Mouse (Mus musculus) lung, embryonic 14.5 days (tissue): Measurements from ENCODE around the gene Elmod3. TPM values are rescaled to one million over a fixed set of nuclear protein-coding genes. Genes with fewer than 3 reads are reported as not detected.
A peak's percentile ranks its signal among the peaks of the same experiment; 100 is the strongest.

Source experiments
- ATAC-seq: fragments of 200-750 bp; cut with Nextera tagmentation; 2 replicates; pipeline ENCODE4 v1.8.0; 2017; ENCODE audit warnings: mild to moderate bottlenecking, moderate TSS enrichment, moderate library complexity; ENCODE audit not compliant: insufficient read depth
- DNase-seq: peaks from one replicate; pipeline ENCODE4 v3.0.0-alpha.2; 2015
- H3K27ac ChIP-seq: fragments of 300-500 bp; sonication (generic); 2 replicates; pipeline ENCODE4 v1.5.1; 2014; ENCODE audit warnings: low read depth, mild to moderate bottlenecking, moderate library complexity
- H3K27me3 ChIP-seq: fragments of 300-500 bp; sonication (generic); 2 replicates; pipeline ENCODE4 v1.6.1; 2014; ENCODE audit warnings: low read length, control low read depth; ENCODE audit not compliant: insufficient read depth
- H3K36me3 ChIP-seq: fragments of 300-500 bp; sonication (generic); 2 replicates; pipeline ENCODE4 v1.6.1; 2014; ENCODE audit warnings: control low read depth; ENCODE audit not compliant: insufficient read depth
- H3K4me1 ChIP-seq: fragments of 300-500 bp; sonication (generic); 2 replicates; pipeline ENCODE4 v1.6.1; 2014; ENCODE audit warnings: antibody characterized with exemption, control low read depth; ENCODE audit not compliant: insufficient read depth
- H3K4me2 ChIP-seq: fragments of 300-500 bp; sonication (generic); 2 replicates; pipeline ENCODE4 v1.6.1; 2014; ENCODE audit warnings: mild to moderate bottlenecking
- H3K4me3 ChIP-seq: fragments of 300-500 bp; sonication (generic); 2 replicates; pipeline ENCODE4 v1.5.1; 2014; ENCODE audit warnings: low read depth, low read length
- H3K9ac ChIP-seq: fragments of 300-500 bp; sonication (generic); 2 replicates; pipeline ENCODE4 v1.6.1; 2014
- H3K9me3 ChIP-seq: fragments of 300-500 bp; sonication (generic); 2 replicates; pipeline ENCODE4 v1.6.1; 2016; ENCODE audit warnings: low read depth, low read length, control low read depth
- CTCF ChIP-seq: IDR thresholded peaks from 2 replicates; pipeline ENCODE4 v1.5.1; 2016; ENCODE audit warnings: antibody characterized with exemption, low read depth
- WGBS: fragments of 180-500 bp; shearing (Covaris S2); extraction: QIAGEN DNeasy Blood & Tissue Kit; methylation state at CpG from one replicate; pipeline ENCODE4 v1.1.7; 2014; 5-methylcytosine and 5-hydroxymethylcytosine counted together
- polyA plus RNA-seq: library from polyadenylated mRNA; unstranded; fragments of >200 nt; fragmentation: Nextera tagmentation; extraction: Ambion mirVana; gene quantifications from 2 replicates; pipeline ENCODE4 v1.2.1, GENCODE M21; 2014

Gene Elmod3
- polyA plus RNA-seq, 1 experiment from 2014 or later = 16.2 TPM

DNA sequence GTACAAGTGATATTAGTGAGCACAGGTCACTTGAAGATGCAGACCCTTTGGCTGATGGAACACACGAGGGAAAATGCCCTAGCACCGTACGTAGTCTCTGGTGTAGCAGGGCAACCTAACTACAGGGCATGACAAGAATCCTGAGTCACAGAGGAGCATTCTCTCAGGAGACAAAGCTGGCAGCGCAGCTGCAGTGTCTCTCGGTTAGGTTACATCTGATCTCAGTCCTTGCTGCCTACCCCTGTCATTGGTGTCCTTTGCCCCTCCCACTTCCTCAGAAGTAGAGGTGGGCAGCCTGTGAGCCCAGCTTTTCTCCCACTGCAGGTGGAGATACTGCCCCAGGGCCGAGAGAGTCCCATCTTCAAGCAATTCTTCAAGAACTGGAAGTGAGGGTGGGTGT, 35.7 kb downstream of the Elmod3 start:
- DNase-seq (no peak), ATAC-seq (no peak)
- no peak overlapping the region for H3K27ac ChIP-seq
- no peaks in the 10 kb centered on the region for H3K9me3 ChIP-seq
- no peaks in the 10 kb centered on the region for H3K4me1 ChIP-seq
- H3K4me3 ChIP-seq = no peak overlapping the region
- TF ChIP-seq CTCF = no peak
- no peaks in the 10 kb centered on the region for H3K27me3 ChIP-seq
- H3K9ac ChIP-seq = no peak overlapping the region
- H3K4me2 ChIP-seq = no peak overlapping the region
- H3K36me3 ChIP-seq = no peaks in the 10 kb centered on the region
- WGBS = 47% methylated on average over 6 of the region's 6 CpGs

DNA sequence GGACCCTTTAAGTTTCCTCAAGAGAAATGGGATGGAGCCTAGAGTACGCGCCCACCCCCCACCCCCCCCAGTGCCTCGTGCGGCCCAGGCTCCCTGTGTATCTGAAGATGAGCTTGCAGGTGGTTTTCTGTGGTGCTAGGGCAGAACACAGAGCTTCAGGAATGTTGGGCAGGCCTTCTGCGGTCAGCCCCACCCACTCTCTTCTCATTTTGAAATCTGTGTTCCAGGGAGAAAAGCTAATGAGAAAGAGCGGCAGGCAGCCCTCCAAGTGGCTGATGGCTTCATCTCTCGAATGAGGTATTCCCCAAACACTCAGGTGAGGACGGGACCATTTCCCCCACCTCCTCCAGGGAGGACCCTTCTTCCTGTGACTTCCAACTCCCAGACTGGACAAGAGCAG, 37.4 kb downstream of the Elmod3 start:
- no peak overlapping the region for H3K27ac ChIP-seq
- H3K27me3 ChIP-seq = no peaks in the 10 kb centered on the region
- H3K4me2 ChIP-seq = no peak overlapping the region
- 60% methylated on average over 8 of the region's 8 CpGs for WGBS
- no peak for TF ChIP-seq CTCF
- no peaks in the 10 kb centered on the region for H3K4me1 ChIP-seq
- DNase-seq (no peak), ATAC-seq (no peak)
- H3K9me3 ChIP-seq = no peaks in the 10 kb centered on the region
- no peak overlapping the region for H3K9ac ChIP-seq
- no peak overlapping the region for H3K4me3 ChIP-seq
- H3K36me3 ChIP-seq = no peaks in the 10 kb centered on the region

- ATAC-seq = no peak
- 14% methylated on average over 8 of the region's 8 CpGs for WGBS
- no peak for TF ChIP-seq CTCF
Measured at GRCm38 (mm10) chr6:72553079-72553412, 45.2 kb downstream of the Elmod3 start.

GRCm38 (mm10) chr6:72552171-72553078, 45.8 kb downstream of the Elmod3 start:
- WGBS = 14% methylated on average over 27 of the region's 27 CpGs
- no peaks in the 10 kb centered on the region for H3K9me3 ChIP-seq
- H3K27ac ChIP-seq = peak overlapping the region; percentile 90
- DNase-seq (peak; percentile 94), ATAC-seq (peak; percentile 97)
- H3K4me1 ChIP-seq = no peaks in the 10 kb centered on the region
- H3K9ac ChIP-seq = peak overlapping the region; percentile 55
- peak overlapping the region; percentile 35 for H3K4me3 ChIP-seq
- TF ChIP-seq CTCF = 0 out of 2 replicates have a peak, but pooled peaks have one; percentile 23
- no peaks in the 10 kb centered on the region for H3K27me3 ChIP-seq
- peak overlapping the region; percentile 71 for H3K4me2 ChIP-seq
- no peaks in the 10 kb centered on the region for H3K36me3 ChIP-seq

More at GRCm38 (mm10) chr6:72553079-72553412, 45.2 kb downstream of the Elmod3 start:
- H3K27me3 ChIP-seq = no peaks in the 10 kb centered on the region
- H3K4me1 ChIP-seq = no peaks in the 10 kb centered on the region
- H3K4me3 ChIP-seq = peak overlapping the region; percentile 35
- H3K27ac ChIP-seq = peak overlapping the region; percentile 90
- peak overlapping the region; percentile 71 for H3K4me2 ChIP-seq
- H3K9ac ChIP-seq = peak overlapping the region; percentile 55
- H3K36me3 ChIP-seq = no peaks in the 10 kb centered on the region
- H3K9me3 ChIP-seq = no peaks in the 10 kb centered on the region
- no peak for DNase-seq

DNA sequence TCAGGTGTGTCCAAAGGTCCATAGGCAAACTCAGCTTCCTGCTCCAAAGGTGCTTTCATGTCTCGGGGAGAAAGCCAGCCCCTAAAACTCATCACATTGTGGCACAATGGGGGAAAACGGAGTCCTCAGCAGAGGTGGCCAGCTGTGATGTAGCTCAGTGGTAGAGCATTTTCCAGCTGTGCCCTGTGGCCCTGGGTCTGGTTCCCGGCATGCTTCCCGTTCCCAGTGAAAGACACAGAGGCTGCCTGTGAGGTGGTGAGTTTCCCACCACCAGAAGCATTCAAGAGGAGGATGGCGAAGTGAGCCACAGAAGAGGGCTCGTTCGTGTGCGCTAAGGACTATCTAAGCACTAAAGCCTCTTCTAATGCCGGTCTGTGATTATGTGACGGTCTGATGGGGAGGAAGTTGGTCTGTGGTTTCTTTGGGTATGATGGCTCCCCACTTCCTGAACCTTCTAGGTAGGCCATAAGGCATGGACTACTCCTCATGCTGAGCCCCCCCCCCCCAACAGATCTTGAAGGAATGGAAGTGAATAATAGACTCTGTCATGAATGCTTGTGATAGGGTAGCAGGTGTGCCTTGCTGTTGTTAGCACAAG, 47.6 kb downstream of the Elmod3 start:
- H3K4me2 ChIP-seq = no peak overlapping the region
- no peak overlapping the region for H3K9ac ChIP-seq
- DNase-seq (no peak), ATAC-seq (no peak)
- H3K4me3 ChIP-seq = no peak overlapping the region
- H3K27me3 ChIP-seq = no peaks in the 10 kb centered on the region
- no peak for TF ChIP-seq CTCF
- no peaks in the 10 kb centered on the region for H3K9me3 ChIP-seq
- H3K4me1 ChIP-seq = no peaks in the 10 kb centered on the region
- WGBS = 84% methylated on average over 10 of the region's 10 CpGs
- no peak overlapping the region for H3K27ac ChIP-seq
- H3K36me3 ChIP-seq = no peaks in the 10 kb centered on the region

DNA sequence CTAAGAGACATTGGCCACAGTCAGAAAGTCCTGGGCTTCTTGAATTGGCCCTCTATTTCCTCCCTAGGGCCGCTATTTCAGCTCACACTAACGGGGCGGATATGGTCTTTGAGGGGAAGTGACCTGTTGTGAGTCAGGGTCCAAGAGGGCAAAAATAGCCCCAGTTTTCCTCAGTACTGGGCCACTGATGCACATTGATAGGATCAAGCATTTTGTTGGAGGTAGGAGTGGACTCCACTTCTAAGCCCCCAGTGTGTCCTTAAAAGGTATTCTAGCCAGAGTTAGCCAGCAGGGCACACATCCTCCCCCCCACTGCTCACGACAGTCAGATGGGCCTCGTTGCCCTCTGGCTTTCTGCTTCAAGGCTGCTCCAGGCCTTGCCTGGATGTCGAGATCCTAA, 48.2 kb downstream of the Elmod3 start:
- Histone ChIP-seq H3K4me1 (no peaks in the 10 kb centered on the region), H3K4me3 (no peak overlapping the region), H3K9ac (no peak overlapping the region), H3K36me3 (no peaks in the 10 kb centered on the region), H3K27ac (no peak overlapping the region), H3K9me3 (no peaks in the 10 kb centered on the region), H3K27me3 (no peaks in the 10 kb centered on the region), H3K4me2 (no peak overlapping the region)
- TF ChIP-seq CTCF = no peak
- 67% methylated on average over 6 of the region's 6 CpGs for WGBS
- DNase-seq (no peak), ATAC-seq (no peak)

- Histone ChIP-seq H3K4me2 (no peak overlapping the region), H3K27me3 (no peaks in the 10 kb centered on the region), H3K27ac (no peak overlapping the region), H3K36me3 (no peaks in the 10 kb centered on the region), H3K9me3 (no peaks in the 10 kb centered on the region), H3K4me1 (no peaks in the 10 kb centered on the region; the same call in 1 of the 2 replicates), H3K9ac (no peak overlapping the region), H3K4me3 (no peak overlapping the region)
- no peak for TF ChIP-seq CTCF
- DNase-seq (no peak), ATAC-seq (no peak)
- 65% methylated on average over 9 of the region's 9 CpGs for WGBS
Measured at GRCm38 (mm10) chr6:72549041-72549580, 49.1 kb downstream of the Elmod3 start.
